Mouse (Mus musculus) left cerebral cortex, postnatal 10 days (tissue): ENCODE results near the gene Dusp16. TPM values are rescaled to one million over a fixed set of nuclear protein-coding genes. Genes with fewer than 3 reads are reported as not detected.

Source experiments
- DNase-seq, 2 experiments: peaks; one replicate each; pipeline ENCODE4 v3.0.0; 2021 to 2022; ENCODE audit warnings: low spot score in 2 of 2, mixed read lengths in 1 of 2; ENCODE audit errors: extremely low spot score in 1 of 2
- intact Hi-C: fragments of 180-260 bp; cut with DNase I; formaldehyde crosslinking; loops from one replicate; pipeline ENCODE4 v1.15.1; 2025
- total RNA-seq, 2 experiments: library from RNA; stranded (reverse); gene quantifications; 2 replicates each; pipeline ENCODE4 v1.2.3; 2021

The Dusp16 gene
- total RNA-seq, 2 experiments from 2014 or later = 5.6 to 6.6 TPM

GRCm38 (mm10) chr6:134793911-134794520 lies 1.6 kb upstream of the Dusp16 start:
- intact Hi-C loops = no loop called here
- DNase-seq = peak; percentile 57 to 82

- DNase-seq = no peak
- intact Hi-C loops = no loop called here
These were observed 801 bp upstream of the Dusp16 start for GRCm38 (mm10) chr6:134793046-134793806.

GRCm38 (mm10) chr6:134791251-134792118 lies 940 bp downstream of the Dusp16 start:
- intact Hi-C loops = no loop called here
- DNase-seq = peak in 1 of 2 experiments; percentile 60

GRCm38 (mm10) chr6:134789100-134789499 lies 3.3 kb downstream of the Dusp16 start:
- DNase-seq = no peak
- intact Hi-C loops = no loop called here

GRCm38 (mm10) chr6:134786426-134786825 lies 6.0 kb downstream of the Dusp16 start:
- intact Hi-C loops = no loop called here

GRCm38 (mm10) chr6:134782900-134783299 lies 9.5 kb downstream of the Dusp16 start:
- intact Hi-C loops = no loop called here
- DNase-seq = no peak

More at GRCm38 (mm10) chr6:134786426-134786825, 6.0 kb downstream of the Dusp16 start:
- DNase-seq = no peak

- intact Hi-C loops = no loop called here
- no peak for DNase-seq
These were observed 10.9 kb downstream of the Dusp16 start for GRCm38 (mm10) chr6:134781494-134781913.

- intact Hi-C loops = no loop called here
- DNase-seq = no peak
These were observed 12.4 kb downstream of the Dusp16 start for GRCm38 (mm10) chr6:134780024-134780423.

- intact Hi-C loops = no loop called here
- no peak for DNase-seq
These were observed 18.5 kb downstream of the Dusp16 start for GRCm38 (mm10) chr6:134773961-134774360.

GRCm38 (mm10) chr6:134773292-134773893 lies 19.0 kb downstream of the Dusp16 start:
- intact Hi-C loops = no loop called here
- DNase-seq = no peak

- no peak for DNase-seq
These were observed 22.1 kb downstream of the Dusp16 start for GRCm38 (mm10) chr6:134770339-134770738.

GRCm38 (mm10) chr6:134764441-134765061 lies 27.9 kb downstream of the Dusp16 start:
- intact Hi-C loops = no loop called here
- DNase-seq = no peak

More at GRCm38 (mm10) chr6:134770339-134770738, 22.1 kb downstream of the Dusp16 start:
- intact Hi-C loops = no loop called here

GRCm38 (mm10) chr6:134763436-134763835 lies 29.0 kb downstream of the Dusp16 start:
- intact Hi-C loops = no loop called here
- DNase-seq = no peak

GRCm38 (mm10) chr6:134761808-134762207 lies 30.6 kb downstream of the Dusp16 start:
- intact Hi-C loops = no loop called here
- peak in 1 of 2 experiments; percentile 26 for DNase-seq

GRCm38 (mm10) chr6:134760926-134761544 lies 31.4 kb downstream of the Dusp16 start:
- DNase-seq = no peak
- intact Hi-C loops = no loop called here

GRCm38 (mm10) chr6:134756058-134756457 lies 36.4 kb downstream of the Dusp16 start:
- no peak for DNase-seq
- intact Hi-C loops = no loop called here

GRCm38 (mm10) chr6:134753858-134754257 lies 38.6 kb downstream of the Dusp16 start:
- no peak for DNase-seq
- intact Hi-C loops = no loop called here

GRCm38 (mm10) chr6:134753412-134753811 lies 39.0 kb downstream of the Dusp16 start:
- DNase-seq = no peak
- intact Hi-C loops = no loop called here
